Mouse (Mus musculus) lung, postnatal 10 days (tissue): ENCODE measurements around the gene Lrrn1.

ENCODE experiments used
- DNase-seq: peaks from one replicate; pipeline ENCODE4 v3.0.0; 2021

Lrrn1 gene

DNA sequence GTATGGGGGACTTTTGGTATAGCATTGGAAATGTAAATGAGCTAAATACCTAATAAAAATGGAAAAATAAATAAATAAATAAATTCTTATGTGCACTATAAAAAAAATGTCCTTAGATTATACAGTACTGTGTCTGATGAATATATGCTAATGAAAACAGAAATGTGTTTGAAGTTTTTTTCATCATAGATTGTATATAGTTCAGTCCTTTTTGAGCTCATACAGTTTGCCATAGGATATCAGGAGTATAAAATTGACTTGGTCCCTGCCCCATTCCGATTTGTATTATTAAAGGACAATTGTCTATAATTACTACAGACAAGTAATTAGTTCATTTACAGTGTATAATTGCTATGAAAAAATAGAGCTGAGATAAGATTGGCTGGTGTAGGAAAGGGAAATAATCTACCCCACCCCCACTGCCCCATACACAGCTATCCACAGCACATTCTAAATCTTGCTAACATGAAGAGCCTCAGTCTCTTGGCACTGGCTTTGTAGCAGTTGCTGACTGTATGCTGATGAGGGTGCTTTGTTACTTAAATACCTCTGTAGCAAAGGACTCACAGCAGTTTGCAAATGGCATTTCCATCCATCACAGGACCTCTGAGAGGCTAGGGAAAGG lies 54.3 kb downstream of the Lrrn1 start:
- DNase-seq, result no peak

DNA sequence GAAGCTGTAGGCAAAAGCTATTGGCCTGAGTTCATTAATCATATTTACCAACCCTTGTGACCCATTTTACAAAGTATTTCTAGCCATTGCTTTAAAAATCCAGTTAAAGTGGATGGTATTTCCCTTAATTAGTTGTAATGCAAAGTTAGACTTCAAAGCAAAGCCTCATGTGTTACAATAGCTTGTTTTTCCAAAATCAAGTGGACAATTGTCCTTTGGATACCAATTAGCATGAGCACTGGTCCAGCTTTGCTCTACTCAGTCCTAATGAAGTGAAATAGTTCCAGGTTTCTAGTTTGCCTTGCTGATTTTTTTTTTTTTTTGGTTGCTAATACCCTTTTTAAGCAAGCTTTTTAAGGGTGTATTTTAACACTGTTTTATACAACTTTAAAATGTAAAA lies 75.6 kb downstream of the Lrrn1 start:
- no peak for DNase-seq

DNA sequence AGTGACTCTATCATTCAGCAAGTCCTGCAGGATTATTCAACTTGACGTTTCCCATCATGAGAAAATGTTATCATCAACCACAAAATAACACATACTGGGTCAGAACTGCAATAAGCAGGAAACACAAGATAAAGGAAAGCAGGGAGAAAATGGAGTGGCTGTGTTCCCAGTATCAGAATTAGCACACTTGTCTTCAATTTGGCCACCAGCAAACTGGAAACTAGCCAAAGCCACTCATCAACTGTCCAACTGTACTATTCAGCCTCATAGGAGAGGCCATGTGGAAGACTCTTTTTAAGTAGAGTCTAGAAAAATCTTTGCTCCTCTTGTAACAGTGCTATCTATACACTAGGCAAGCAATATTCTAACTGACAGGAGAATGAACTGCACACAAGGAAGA lies 84.7 kb downstream of the Lrrn1 start:
- DNase-seq, result no peak
